Mouse (Mus musculus) gastrocnemius, adult 18-20 months (tissue): ENCODE data around the gene Dhx30. TPM values are rescaled to one million over a fixed set of nuclear protein-coding genes. Genes with fewer than 3 reads are reported as not detected.
"Not testable (repeated sequence)": the region's sequence is repeated elsewhere in the genome, so short reads cannot be mapped to it uniquely, and the experiment has no call there.

Experiments used
- DNase-seq: peaks from one replicate; pipeline ENCODE4 v3.0.0; 2021; ENCODE audit warnings: low spot score
- total RNA-seq, 2 experiments: library from RNA; stranded (reverse); gene quantifications; 2 replicates each; pipeline ENCODE4 v1.2.3; 2021

Dhx30 gene
- total RNA-seq, 2 experiments from 2014 or later: 31.6 to 32.5 TPM

DNA sequence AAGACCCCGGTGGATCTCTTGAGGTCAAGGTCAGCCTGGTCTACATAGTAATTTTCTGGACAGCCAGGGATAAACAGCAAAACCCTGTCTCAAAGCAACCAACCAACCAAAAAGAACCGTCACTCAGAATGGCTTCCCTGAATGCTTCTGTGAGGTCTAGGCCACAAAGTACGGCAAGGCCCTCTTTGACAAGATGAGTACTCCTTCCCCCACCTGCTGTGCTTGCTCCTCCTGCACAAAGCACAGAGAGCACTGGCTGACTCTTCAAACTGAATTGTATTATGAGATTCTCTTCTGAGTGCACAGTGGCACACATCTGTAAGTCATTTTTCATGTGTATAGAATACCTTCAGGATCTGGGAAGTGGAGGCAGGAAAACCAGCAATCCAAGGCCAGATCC is 19.8 kb downstream of the Dhx30 start:
- no peak for DNase-seq

DNA sequence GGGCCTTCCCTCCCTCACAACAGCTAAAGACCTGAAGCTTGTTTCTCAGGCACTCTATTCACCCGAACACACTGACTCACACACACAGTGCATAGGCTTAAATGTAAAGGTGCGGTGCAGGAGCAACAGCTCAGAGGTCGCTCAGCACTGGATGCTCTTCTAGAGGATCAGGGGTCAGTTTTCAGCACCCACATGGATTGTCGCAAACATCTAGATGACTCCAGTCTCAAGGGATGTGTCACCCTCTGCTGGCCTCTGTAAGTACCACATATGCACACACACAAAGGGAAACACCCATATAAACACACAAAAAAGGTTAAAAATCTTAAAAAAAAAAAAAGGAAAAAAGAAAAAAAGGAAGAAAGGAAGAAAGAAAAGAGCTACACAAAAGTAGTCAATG is 22.9 kb downstream of the Dhx30 start:
- no peak for DNase-seq

DNA sequence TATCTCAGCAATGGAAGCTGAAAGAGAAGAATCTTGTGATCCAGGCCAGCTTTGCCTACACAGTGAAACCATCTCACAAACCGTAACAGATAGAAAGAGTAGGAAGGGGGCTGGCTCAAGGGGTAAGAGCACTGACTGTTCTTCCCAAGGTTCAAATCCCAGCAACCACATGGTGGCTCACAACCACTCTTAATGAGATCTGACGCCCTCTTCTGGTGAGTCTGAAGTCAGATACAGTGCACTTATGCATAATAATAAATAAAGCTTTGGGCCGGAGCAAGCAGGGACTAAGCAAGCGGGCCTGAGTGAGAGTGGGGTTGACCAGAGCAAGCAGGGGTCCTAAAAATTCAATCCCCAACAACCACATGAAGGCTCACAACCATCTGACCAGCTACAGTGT is 24.3 kb downstream of the Dhx30 start:
- no peak for DNase-seq

GRCm38 (mm10) chr9:110085693-110086092 is 31.9 kb downstream of the Dhx30 start:
- no peak for DNase-seq

- DNase-seq: peak; percentile 62
Measured at GRCm38 (mm10) chr9:110084201-110084964, 33.2 kb downstream of the Dhx30 start.

GRCm38 (mm10) chr9:110081066-110081465 is 36.6 kb downstream of the Dhx30 start:
- DNase-seq: no peak

DNA sequence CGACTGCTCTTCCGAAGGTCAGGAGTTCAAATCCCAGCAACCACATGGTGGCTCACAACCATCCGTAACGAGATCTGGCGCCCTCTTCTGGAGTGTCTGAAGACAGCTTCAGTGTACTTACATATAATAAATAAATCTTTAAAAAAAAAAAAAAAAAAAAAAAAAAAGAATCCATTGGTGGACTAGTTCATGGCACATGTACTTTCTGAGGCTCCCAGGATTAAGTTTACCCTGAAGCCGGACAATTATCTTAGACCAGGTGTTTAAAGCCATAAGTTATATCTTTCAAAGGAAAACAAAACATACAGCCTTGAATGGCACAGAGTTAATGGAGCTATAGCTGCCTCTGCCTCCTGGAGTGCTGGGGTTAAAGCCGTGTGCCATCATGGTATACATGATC is 41.2 kb downstream of the Dhx30 start:
- not testable (repeated sequence) for DNase-seq

DNA sequence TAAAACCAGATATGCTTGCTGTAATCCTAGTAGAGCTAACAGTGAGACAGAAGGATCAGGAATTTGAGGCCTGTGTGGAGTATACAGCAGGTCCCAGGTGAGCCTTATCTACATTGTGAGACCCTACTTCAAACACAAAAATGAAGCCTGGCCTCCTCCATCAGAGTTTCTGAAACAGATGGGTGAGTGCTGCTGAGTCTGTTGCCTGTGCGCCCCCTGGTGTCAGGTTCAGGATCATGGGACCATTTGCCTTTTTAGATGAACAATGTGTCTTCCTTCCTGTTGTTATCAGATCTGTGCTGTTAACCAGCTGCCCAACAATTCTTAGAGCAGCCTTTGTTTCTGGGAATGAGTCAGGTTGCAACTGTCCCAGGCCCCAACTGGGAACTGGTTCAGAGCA is 45.8 kb downstream of the Dhx30 start:
- peak; percentile 69 for DNase-seq

DNA sequence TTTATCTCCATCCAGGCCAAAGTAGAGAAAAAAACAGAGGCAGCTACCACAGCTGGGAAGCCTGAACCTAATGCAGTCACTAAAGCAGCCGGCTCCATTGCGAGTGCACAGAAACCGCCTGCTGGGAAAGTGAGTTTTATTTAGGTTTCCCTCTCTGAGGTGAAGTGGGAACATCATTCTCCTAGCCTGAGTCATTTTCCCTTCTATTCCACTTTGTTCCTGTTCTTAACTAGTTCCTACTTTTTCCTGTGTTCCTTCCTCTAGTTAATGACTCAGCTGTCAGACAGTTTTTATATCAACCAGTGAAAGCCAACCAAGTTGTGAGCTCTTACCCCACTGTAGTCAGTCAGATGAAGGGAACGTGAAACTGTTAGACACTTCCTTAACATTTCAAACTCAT is 46.6 kb downstream of the Dhx30 start:
- DNase-seq: no peak

DNA sequence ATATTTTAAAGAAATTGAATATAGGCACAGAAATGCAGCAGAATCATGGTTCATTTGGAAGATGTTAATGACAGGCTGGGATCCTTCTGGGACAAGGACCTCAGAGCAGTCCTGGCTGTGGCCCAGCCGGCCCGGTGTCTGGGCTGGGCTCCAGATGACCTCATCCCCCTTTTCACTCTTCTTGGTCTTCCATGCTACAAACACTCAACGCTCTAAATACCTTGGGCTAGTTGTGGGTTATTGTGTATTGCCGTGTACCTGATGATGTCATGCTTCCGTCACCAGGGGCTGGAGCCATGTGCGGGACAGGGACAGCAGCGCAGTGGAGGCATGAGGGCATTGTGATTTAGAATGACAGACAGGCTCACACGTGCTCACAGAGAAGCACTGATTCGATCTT is 47.3 kb downstream of the Dhx30 start:
- DNase-seq: peak; percentile 79

DNA sequence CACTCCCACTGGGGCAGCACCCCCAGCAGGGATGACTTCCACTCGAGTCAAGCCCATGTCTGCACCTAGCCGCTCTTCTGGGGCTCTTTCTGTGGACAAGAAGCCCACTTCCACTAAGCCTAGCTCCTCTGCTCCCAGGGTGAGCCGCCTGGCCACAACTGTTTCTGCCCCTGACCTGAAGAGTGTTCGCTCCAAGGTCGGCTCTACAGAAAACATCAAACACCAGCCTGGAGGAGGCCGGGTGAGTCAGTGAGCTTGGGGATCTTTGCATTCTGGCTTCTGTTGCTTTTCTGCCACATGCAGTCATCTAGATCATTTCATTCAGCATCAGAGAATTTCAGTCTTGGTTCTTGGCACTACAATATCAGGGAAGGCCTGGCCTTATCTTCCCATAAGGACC is 48.9 kb downstream of the Dhx30 start:
- no peak for DNase-seq

DNA sequence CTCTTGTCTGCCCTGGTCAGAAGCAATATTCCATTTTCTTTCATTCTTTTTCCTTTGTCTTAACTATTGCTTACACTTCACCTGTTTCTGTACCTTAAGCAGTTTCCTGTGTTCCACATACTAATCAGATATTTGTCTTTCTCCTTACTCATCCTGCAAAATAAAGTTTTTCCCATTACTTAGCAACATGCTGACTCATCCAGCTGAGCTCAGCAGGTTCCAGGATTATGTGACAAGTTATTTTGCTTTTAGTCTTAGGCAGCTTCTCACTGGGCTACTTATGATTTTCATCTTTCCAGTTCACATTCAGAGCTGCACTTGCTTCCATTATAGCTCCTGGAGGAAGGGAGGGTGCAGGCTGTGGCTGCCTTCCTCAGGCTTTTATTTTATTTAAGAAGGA is 53.0 kb downstream of the Dhx30 start:
- no peak for DNase-seq

GRCm38 (mm10) chr9:110062861-110063260 is 54.8 kb downstream of the Dhx30 start:
- DNase-seq: no peak

- no peak for DNase-seq
Measured at GRCm38 (mm10) chr9:110062405-110062804, 55.2 kb downstream of the Dhx30 start.

DNA sequence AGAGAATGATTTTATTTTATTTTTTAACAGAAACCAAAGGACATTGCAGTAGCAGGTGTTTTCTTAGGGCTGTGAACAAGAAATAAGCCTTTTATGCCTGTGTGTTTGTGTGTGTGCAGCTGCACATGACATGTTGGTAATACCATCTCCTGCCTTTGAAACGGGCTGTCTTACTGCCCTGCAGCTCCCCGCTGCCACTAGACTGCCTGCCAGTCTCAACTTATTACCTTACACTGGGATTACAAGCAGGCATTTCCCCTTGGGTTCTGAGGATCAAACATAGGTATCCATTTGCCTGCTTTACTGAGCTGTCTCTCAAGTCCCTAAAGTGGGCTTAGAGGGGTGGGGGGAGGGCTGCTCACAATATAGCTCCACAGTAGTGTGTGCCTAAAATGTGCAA is 56.9 kb downstream of the Dhx30 start:
- DNase-seq: no peak

- DNase-seq: no peak
Measured at GRCm38 (mm10) chr9:110057200-110057599, 60.4 kb downstream of the Dhx30 start.

DNA sequence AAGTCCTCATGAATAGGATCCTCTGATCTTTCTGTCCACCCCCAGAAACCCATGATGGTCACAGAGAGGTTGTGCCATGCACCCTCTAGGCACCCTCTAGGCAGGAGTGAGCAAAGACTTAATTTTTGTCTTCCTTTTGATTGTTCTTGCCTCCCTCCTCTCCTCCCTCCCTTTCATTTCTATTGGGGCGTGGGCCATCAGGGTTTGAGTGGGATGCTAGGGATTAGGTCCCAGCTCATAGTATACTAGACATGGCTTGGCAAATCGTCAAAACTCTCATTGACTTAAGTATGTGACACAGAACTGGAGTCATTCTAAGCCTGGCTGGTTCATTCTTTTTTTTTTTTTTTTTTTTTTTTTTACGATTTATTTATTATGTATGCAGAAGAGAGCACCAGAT is 62.8 kb downstream of the Dhx30 start:
- no peak for DNase-seq

DNA sequence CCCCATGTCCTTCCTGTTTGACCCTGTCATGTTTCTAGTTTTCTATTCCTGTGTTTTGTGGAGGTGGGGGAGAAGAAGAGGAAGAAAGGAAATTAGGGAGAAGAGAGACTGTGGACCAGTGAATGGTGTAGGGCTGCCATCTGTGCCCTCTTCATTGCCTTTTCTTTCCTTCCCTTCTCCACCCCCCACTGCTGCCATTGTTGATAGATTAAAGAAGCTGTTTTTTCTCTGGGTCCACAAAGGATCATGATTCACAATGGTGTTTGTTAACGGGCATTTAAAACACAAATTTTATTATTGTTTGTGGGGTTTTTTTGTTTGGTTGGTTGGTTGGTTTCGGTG is 63.6 kb downstream of the Dhx30 start:
- DNase-seq: no peak

DNA sequence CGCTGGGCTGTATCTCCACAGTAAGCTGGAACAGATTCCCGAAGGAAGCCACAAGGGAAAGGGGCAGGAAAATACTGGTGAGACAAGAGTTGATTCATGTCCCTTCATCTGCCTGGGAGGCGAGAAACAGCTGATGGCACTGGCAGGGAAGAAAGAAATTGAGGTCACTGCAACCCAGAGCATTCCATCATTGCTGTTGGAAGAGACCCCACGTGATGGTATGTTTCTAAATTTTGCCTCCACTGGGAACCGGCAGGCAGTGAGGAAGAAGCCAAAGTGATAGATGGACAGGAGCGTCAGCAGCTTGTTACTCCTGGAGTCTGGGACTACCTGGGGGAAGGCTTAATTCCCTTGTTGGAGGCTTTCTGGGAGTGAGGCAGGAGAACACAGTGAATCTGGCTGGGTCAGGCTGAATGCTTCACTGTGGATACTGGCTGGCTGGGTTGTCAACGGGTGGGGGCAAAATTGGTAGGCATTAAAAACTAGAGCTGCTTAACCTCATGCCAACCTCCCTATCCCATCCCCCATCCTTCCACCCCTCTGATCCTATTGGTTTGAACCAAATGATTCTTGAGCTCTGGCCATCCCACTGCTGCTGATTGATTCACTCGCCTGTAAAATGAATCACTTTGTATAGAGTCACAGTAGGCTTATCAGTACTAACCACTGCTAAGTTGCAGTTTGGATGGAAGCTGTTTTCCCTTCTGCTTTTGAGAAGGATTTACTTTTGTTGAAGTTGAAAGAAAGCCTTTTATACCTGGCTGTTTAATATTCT is 64.1 kb downstream of the Dhx30 start:
- DNase-seq: peak; percentile 66

- DNase-seq: peak; percentile 48
Measured at GRCm38 (mm10) chr9:110052951-110053304, 64.7 kb downstream of the Dhx30 start.

- no peak for DNase-seq
Measured at GRCm38 (mm10) chr9:110051869-110052661, 65.6 kb downstream of the Dhx30 start.

DNA sequence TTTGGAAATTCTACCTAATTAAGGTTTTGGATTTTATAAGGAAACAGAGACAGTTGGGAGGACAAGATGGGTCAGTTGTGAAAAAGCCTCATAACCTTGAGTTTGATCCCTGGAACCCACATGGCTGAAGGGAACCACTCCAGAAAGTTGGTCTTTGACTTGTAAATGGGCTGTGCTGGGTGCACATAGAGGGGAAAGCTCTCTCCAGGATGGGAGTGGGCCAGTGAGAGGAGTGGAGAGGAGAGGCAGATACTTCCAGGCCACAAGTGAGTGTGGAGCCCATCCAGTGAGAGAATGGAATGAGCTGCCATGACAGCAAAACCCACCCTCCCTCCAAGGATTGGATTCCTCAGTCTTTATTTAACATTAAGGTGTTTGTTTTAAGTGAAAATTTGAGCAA is 66.4 kb downstream of the Dhx30 start:
- DNase-seq: no peak
